Mouse (Mus musculus): Measurements from ENCODE around the gene Cyp3a25.
"Not testable (repeated sequence)": the region's sequence is repeated elsewhere in the genome, so short reads cannot be mapped to it uniquely, and the experiment has no call there.

Cyp3a25 gene

GRCm38 (mm10) chr5:146009509-146009908 lies at the start of gene Cyp3a25:
Cyp3a25 (minus strand) TSS chr5:146009618.
- DNase-seq (ENCODE audit: low spot score): not testable (repeated sequence)

GRCm38 (mm10) chr5:146021136-146021535 lies 11.7 kb upstream of the Cyp3a25 start:
- DNase-seq (ENCODE audit: low spot score): no peak

GRCm38 (mm10) chr5:146018275-146018674 lies 8.9 kb upstream of the Cyp3a25 start:
- DNase-seq (ENCODE audit: low spot score): no peak

- no peak for DNase-seq (ENCODE audit: low spot score)
These were observed 1.8 kb upstream of the Cyp3a25 start for GRCm38 (mm10) chr5:146011251-146011650.

- no peak for DNase-seq (ENCODE audit: low spot score)
These were observed 42.3 kb downstream of the Cyp3a25 start for GRCm38 (mm10) chr5:145967080-145967479.

Data from c-Kit-positive CD71-positive TER-119-positive erythroid progenitor cells, embryonic 14.5 days (primary cell).